14 mouse cellular contexts compared by ENCODE assay signal in the genomic region with DNA sequence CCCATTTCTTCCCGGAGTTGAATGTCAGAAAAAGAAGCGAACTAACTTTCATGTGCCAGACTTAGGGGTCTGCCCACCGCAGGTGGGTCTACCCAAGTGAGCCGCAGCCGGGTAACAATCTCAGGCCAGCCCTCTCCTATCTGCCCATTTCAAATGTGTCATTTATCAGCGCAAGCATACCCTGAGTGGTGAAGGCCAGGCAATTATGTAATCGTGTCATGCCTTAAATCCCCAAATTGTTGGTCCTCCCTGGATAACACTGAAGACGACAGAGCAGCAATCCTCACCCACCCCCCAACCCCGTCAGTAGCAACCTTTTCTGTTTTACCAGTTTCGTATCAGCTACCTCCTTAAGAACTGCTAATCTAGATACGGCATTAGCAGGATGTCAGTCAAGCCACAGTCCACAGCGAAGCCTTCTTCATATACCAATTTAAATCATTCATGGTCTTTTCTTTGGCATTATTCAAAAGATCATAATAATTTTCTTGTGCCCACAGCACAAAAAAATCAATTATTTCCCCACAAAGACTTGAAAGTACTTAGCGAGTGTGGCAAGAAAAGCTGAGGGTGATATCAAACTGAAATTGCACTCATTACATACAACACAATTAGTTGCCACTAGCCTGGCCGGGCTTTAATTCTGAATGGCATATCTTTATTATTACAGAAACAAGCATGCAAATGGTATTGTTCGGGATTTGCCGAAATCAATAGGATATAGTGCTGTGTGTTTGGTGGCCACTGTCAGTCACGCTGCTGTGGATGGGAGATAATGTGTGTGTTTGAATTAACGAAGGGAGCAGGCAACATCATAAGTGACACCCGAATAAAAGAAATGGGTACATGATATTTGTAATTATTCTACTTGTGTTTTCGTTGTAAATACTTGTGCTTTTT.
"Had no signal": no experiment of that assay in that cellular context is flagged by ENCODE, and none has a peak within 500 bp of the region (broad histone marks: within the 10 kb centered on the region; RNA-seq: fewer than 3 reads in every experiment).

No protein-coding gene starts in this region.

- H3K36me3 ChIP-seq: limb, embryonic 10.5 days; liver, embryonic 15.5 days; neural tube, embryonic 15.5 days; stomach, embryonic 15.5 days had no signal

- H3K4me3 ChIP-seq: limb, embryonic 10.5 days; liver, embryonic 15.5 days; myocyte; neural tube, embryonic 15.5 days; stomach, embryonic 15.5 days had no signal

- H3K4me1 ChIP-seq: liver, embryonic 15.5 days; stomach, embryonic 15.5 days had no signal

- H3K9ac ChIP-seq: liver, embryonic 15.5 days; neural tube, embryonic 15.5 days; stomach, embryonic 15.5 days had no signal

- DNase-seq: kidney, adult 18-20 months; kidney, postnatal 10 days; kidney, postnatal 4 days; lung, adult 2 months; lung, postnatal 36 days; right cerebral cortex, postnatal 14 days; thymus, postnatal 4 days had no signal

- H3K27me3 ChIP-seq: liver, embryonic 15.5 days; neural tube, embryonic 15.5 days; stomach, embryonic 15.5 days had no signal

- H3K27ac ChIP-seq: limb, embryonic 10.5 days; liver, embryonic 15.5 days; neural tube, embryonic 15.5 days; stomach, embryonic 15.5 days had no signal

- H3K4me2 ChIP-seq: liver, embryonic 11.5 days; liver, embryonic 15.5 days; neural tube, embryonic 15.5 days; stomach, embryonic 15.5 days had no signal

- ATAC-seq: lung, postnatal 0 days had no signal

- H3K9me3 ChIP-seq: limb, embryonic 10.5 days; liver, embryonic 15.5 days; neural tube, embryonic 15.5 days; stomach, embryonic 15.5 days had no signal
